Comparison of ENCODE assay signal across 9 mouse cellular contexts in genomic region chr5:15838108-15838972, GRCm38 (mm10).
DNase-seq lines count a peak whose midpoint lies in the region; ATAC-seq and TF ChIP-seq lines count a peak whose summit lies in the region.
"Had no signal": no experiment of that assay in that cellular context is flagged by ENCODE, and none has a peak within 500 bp of the region (broad histone marks: within the 10 kb centered on the region; RNA-seq: fewer than 3 reads in every experiment).

No protein-coding gene starts in this region.

- no peaks in the 10 kb centered on the region for H3K4me1 ChIP-seq in MEL (ENCODE audit: control insufficient read depth in 1 of 2, insufficient read depth in 2 of 2, low read length in 2 of 2)
- no peaks in the 10 kb centered on the region for H3K4me1 ChIP-seq in forebrain, embryonic 14.5 days (ENCODE audit: control insufficient read depth, insufficient read depth, low read length)
- H3K4me1 ChIP-seq in hindbrain, embryonic 11.5 days (replicated peaks; ENCODE audit: control insufficient read depth, insufficient read depth, low read length): no peaks in the 10 kb centered on the region

- H3K9me3 ChIP-seq in MEL (replicated peaks; ENCODE audit: insufficient read depth, low read length): no peaks in the 10 kb centered on the region
- H3K9me3 ChIP-seq in forebrain, embryonic 14.5 days (replicated peaks; ENCODE audit: control insufficient read depth, low read length): no peaks in the 10 kb centered on the region
- H3K9me3 ChIP-seq in hindbrain, embryonic 11.5 days (ENCODE audit: control insufficient read depth, low read length): no peaks in the 10 kb centered on the region

- no peak overlapping the region for H3K4me3 ChIP-seq in MEL (ENCODE audit: control insufficient read depth in 1 of 2, insufficient read depth in 1 of 2, low read depth in 2 of 2, low read length in 2 of 2)
- no peak overlapping the region for H3K4me3 ChIP-seq in forebrain, embryonic 14.5 days (ENCODE audit: low read depth, low read length)
- H3K4me3 ChIP-seq in hindbrain, embryonic 11.5 days (ENCODE audit: low read depth, low read length): no peak overlapping the region

- H3K4me2 ChIP-seq in forebrain, embryonic 14.5 days (ENCODE audit: low read length): no peak overlapping the region
- H3K4me2 ChIP-seq in hindbrain, embryonic 11.5 days (replicated peaks; ENCODE audit: low read depth, low read length): no peak overlapping the region

- ATAC-seq in forebrain, embryonic 14.5 days: peak; percentile 93
- peak; percentile 84 for ATAC-seq in hindbrain, embryonic 11.5 days (ENCODE audit: low FRiP score)

- H3K36me3 ChIP-seq in MEL (ENCODE audit: control insufficient read depth in 1 of 2, insufficient read depth in 2 of 2, low read length in 2 of 2): no peaks in the 10 kb centered on the region
- no peaks in the 10 kb centered on the region for H3K36me3 ChIP-seq in forebrain, embryonic 14.5 days (ENCODE audit: control insufficient read depth, insufficient read depth, low read length)
- H3K36me3 ChIP-seq in hindbrain, embryonic 11.5 days (ENCODE audit: control insufficient read depth, insufficient read depth, low read length): no peaks in the 10 kb centered on the region

- H3K79me2 ChIP-seq in MEL (ENCODE audit: control insufficient read depth, insufficient read depth, low read length, poor library complexity): no peaks in the 10 kb centered on the region

- TF ChIP-seq POLR2A in MEL (IDR thresholded peaks at IDR 0.05; ENCODE audit: control insufficient read depth in 1 of 2, insufficient read depth in 1 of 2, low read depth in 1 of 2, low read length in 2 of 2, poor library complexity in 1 of 2): no peak

- TF ChIP-seq EP300 in MEL (IDR thresholded peaks at IDR 0.05; ENCODE audit: low read depth in 1 of 2, low read length in 2 of 2): no peak

- peak; percentile 58 for TF ChIP-seq RAD21 in MEL (IDR thresholded peaks at IDR 0.05; ENCODE audit: low read depth, low read length)

- peak; percentile 35 for DNase-seq in MEL (ENCODE audit: low read depth, low spot score)
- peak; percentile 2 for DNase-seq in c-Kit-positive CD71-positive TER-119-positive erythroid progenitor cells, embryonic 14.5 days (ENCODE audit: low spot score)
- DNase-seq in forebrain, embryonic 14.5 days (ENCODE audit: low spot score): peak; percentile 92
- DNase-seq in hindbrain, embryonic 11.5 days (ENCODE audit: low spot score): peak; percentile 84
- peak; percentile 55 for DNase-seq in layer of hippocampus, adult 9-10 months (ENCODE audit: low spot score)
- peak; percentile 74 for DNase-seq in lung, postnatal 10 days
- peak; percentile 66 for DNase-seq in right cerebral cortex, adult 18-20 months
- no peak for DNase-seq in T-cell, adult 2 months (ENCODE audit: low spot score)

- H3K9ac ChIP-seq in MEL (ENCODE audit: control insufficient read depth, low read depth, low read length, poor library complexity, severe bottlenecking): no peak overlapping the region
- H3K9ac ChIP-seq in forebrain, embryonic 14.5 days (ENCODE audit: low read length): no peak overlapping the region
- no peak overlapping the region for H3K9ac ChIP-seq in hindbrain, embryonic 11.5 days (ENCODE audit: low read depth, low read length)

- peak; percentile 38 to 66 (median 58) for TF ChIP-seq CTCF in MEL (IDR thresholded peaks at IDR 0.05 in 2 of 3, conservative IDR thresholded peaks at IDR 0.05 in 1 of 3; ENCODE audit: control insufficient read depth in 1 of 3, insufficient read depth in 1 of 3, low read depth in 2 of 3, low read length in 3 of 3, poor library complexity in 1 of 3, severe bottlenecking in 1 of 3)

- no peak overlapping the region for H3K27ac ChIP-seq in MEL (ENCODE audit: control insufficient read depth, low read depth, low read length)
- H3K27ac ChIP-seq in forebrain, embryonic 14.5 days (ENCODE audit: low read depth, low read length): no peak overlapping the region
- H3K27ac ChIP-seq in hindbrain, embryonic 11.5 days (ENCODE audit: low read depth, low read length): no peak overlapping the region
- H3K27ac ChIP-seq: macrophage had no signal

- H3K27me3 ChIP-seq in MEL (ENCODE audit: control insufficient read depth in 1 of 2, insufficient read depth in 2 of 2, low read length in 2 of 2): no peaks in the 10 kb centered on the region
- no peaks in the 10 kb centered on the region for H3K27me3 ChIP-seq in forebrain, embryonic 14.5 days (replicated peaks; ENCODE audit: control insufficient read depth, insufficient read depth, low read length)
- H3K27me3 ChIP-seq in hindbrain, embryonic 11.5 days (ENCODE audit: control insufficient read depth, insufficient read depth, low read length): no peaks in the 10 kb centered on the region

- 33% methylated on average over 17 of the region's 17 CpGs for WGBS in forebrain, embryonic 14.5 days
- 37% methylated on average over 17 of the region's 17 CpGs for WGBS in hindbrain, embryonic 11.5 days

TF ChIP-seq in MEL, 35 proteins besides CTCF, POLR2A, EP300 and RAD21:
- TF ChIP-seq KAT2A (conservative IDR thresholded peaks at IDR 0.05; ENCODE audit: low read depth, low read length) (no peak), SMC3 (IDR thresholded peaks at IDR 0.05; ENCODE audit: low read depth, low read length) (peak; percentile 61), ZC3H11A (IDR thresholded peaks at IDR 0.05; ENCODE audit: low read depth, low read length) (peak; percentile 59)
